Mouse (Mus musculus) c-Kit-positive CD71-positive TER-119-negative erythroid progenitor cells, embryonic 14.5 days (primary cell): Measurements from ENCODE around the gene Fignl2.

ENCODE experiments used
- DNase-seq: peaks from one replicate; pipeline ENCODE4 v3.0.0-alpha.2; 2013; ENCODE audit warnings: low read depth

Gene Fignl2

DNA sequence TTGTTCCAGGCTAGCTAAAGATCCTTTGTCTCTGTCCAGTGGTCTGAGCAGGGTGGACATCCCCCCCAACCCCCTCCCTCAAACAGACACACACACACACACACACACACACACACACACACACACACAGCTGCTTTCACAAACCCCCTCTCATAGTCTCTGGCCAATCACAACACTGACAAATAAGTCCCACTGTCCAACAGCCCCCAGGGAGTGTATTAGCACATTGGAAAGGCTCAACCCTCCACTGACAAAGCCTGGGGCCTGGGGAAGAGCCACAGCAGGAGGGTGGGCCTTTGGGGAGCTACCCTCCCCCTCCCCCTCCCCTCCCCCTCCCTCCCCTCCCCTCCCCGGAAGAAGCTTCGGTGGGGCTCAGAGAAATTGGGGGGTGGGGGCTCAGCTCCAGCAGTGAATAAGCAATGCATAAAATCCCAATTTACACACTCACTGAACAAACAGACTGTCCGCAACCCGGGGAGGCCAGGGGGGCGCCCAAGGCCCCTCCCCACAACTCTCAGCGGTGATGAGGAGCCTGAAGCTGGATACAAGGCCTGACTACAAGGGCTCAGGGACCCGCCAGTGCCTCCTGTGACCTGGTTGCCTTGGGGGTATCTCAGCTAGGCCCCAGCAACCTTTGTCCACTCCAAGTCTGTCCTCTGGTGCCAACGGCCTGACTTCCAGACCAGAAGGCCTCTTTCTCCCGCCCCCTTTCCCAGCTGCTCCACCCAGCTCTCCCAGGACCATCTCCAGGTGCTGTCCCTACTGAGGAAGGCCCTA, 11.3 kb downstream of the Fignl2 start:
- no peak for DNase-seq

DNA sequence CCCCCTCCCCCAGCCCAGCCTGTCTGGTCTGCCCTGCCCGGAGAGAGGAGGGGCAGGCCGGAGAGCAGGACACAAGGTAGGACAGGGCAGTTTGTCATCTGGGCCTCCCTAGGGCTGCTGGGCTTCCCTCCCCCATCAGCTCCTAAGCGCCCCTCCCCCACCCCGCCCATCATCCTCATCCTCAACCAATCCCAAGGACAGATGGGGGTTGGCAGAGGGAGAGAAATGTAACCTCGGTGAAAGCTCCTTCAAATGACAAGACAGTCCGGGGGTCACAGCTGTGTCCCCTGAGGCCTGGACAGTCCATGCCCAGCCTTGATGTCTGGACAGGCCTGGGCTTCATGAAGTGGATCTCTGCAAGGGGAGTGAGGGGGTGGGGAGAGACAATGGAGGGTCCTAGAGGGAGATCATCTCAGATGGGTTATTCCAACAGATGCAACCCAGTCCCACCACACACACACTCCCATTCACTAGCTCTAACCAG, 12.0 kb downstream of the Fignl2 start:
- no peak for DNase-seq

DNA sequence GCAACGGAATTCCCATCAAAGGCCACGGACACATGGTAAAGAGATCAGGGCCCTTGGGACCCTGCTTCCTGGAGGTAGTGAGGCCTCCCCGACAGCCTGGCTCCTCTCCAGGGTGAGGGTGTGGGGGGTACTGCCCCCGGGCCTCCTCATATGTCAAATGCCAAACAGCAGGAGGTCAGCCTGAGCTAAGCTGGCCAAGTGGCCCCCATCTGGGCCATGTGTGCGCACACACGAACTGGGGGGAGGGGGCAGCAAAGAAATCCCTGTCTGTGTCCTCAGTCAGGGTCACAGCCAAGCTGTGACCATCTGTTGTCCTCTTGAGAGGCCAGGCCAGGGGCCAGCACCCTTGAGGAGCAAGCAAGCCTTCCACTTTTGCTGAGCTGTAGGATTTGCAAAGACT, 13.3 kb downstream of the Fignl2 start:
- DNase-seq: no peak

DNA sequence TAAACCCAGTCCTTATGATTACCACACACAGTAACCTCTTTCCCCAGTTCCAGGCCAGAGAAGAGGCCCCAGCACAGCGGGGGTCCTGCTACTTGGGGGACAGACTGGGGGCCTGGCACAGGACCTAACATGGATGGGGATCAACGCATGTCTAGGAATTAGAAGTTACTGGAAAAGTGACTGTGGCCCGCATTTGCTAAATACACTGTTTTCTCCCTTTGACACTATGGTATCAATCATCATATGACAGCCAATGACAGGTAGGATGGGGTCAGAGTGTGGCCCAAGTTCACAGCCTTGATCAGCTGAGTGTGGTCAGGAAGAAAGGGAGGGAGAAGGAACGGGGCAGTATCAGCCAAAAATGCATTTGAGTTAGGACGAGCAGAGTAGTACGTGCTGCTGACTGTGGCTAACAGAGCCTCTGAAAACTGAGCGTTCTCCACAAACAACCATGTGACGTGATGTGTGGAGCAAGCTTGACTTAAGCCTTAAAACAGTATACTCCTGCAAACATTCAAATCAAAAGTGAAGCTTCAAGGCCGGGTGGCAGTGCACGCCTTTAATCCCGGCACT, 18.0 kb downstream of the Fignl2 start:
- no peak for DNase-seq

DNA sequence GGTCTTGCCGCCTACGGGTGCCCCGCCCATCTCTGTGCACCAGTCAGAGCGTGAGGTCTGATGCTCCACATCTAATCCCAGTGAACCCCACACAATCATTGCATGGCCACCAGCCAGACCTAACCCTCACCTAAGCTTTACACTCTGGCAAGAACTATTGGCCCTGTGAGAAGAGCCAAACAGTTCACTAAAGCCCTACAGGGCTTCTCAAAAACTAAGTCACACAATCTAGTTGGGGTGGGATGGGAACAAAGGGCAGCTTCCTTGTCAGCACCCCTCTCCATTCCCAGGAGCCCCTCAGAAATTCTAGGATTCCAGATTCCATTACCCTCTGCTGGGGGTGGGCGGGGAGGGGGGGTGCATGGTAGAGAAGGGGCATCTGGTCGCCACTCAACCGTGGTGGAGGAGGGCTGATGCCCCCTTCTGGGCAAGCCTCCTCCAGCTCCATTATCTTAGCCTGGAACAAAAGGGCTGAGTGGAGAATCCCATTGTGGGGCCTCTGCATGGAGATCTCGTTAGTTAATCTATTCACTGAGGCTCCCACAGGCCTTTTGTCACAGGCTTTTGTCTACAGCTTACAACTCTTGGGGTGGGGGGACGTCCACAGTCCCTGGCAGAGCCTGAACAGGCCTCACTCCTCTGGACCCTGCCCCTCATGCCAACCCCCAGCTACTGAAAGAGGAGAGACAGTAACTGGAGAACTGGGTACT, 18.6 kb downstream of the Fignl2 start:
- DNase-seq: no peak

- no peak for DNase-seq
Measured at GRCm38 (mm10) chr15:101056225-101056624, 22.1 kb downstream of the Fignl2 start.

DNA sequence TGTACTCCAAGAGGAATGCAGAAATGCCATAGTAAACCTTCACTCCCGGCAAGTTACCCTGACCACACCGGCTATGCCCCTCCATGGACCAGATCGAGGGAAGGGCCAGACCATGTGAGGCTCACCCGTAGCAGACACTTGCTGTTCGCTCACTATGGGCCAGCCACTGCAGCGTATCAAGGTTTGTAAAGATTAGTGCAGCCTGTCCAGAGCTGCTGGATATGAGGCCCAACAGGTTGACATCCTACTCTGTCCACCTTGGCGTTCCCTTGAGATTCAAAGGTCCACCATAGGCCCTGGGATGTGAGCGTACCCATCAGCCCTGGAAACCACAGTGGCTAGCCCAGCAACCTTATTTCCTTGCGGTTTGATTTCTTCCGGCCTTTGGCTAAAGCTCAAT, 23.8 kb downstream of the Fignl2 start:
- DNase-seq: no peak

- DNase-seq: no peak
Measured at GRCm38 (mm10) chr15:101053832-101054459, 24.4 kb downstream of the Fignl2 start.

- no peak for DNase-seq
Measured at GRCm38 (mm10) chr15:101052560-101053501, 25.5 kb downstream of the Fignl2 start.

DNA sequence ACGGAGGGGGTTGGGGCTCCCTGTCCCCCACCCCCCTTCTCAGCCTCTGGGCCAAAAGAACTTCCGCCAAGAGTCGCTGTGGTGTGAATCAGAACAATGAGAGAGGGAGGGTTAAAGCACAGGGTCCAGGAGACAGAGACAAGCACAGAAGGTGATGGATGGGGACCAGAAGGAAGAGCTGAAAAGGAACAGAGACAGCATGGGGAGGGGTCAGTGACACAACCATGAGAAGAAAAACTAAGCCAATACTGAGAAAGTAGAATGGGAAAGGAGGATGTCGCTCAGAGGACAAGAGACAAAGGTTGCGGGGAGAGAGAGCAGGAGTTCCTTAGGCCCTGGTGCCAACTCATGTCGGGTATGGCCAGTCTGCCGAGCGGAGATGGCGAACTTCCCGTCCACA, 26.5 kb downstream of the Fignl2 start:
- no peak for DNase-seq

- DNase-seq: no peak
Measured at GRCm38 (mm10) chr15:101048338-101048896, 29.9 kb downstream of the Fignl2 start.

DNA sequence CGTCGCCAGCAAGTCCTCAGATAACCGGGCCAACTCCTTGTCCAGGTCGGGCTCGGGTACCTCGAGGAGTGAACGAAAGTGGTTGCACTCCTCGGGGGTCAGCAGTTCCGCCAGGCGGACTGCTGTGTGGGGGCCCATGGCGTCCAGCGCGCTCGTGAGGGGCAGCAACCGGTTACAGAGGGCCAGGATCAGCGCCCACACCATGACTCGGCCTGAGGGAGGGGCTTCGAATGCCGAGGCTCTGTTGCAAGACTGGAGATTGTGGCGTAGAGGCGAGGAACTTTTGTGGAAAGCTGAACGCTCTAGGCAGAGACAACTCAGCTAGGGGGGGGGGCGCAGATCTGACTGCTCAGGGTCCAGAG, 31.2 kb downstream of the Fignl2 start, which contains the start of gene Gm47841:
TSS of gene Gm47841 (minus strand) at position 204 of the 362 bp plus-strand sequence.
- no peak for DNase-seq

DNA sequence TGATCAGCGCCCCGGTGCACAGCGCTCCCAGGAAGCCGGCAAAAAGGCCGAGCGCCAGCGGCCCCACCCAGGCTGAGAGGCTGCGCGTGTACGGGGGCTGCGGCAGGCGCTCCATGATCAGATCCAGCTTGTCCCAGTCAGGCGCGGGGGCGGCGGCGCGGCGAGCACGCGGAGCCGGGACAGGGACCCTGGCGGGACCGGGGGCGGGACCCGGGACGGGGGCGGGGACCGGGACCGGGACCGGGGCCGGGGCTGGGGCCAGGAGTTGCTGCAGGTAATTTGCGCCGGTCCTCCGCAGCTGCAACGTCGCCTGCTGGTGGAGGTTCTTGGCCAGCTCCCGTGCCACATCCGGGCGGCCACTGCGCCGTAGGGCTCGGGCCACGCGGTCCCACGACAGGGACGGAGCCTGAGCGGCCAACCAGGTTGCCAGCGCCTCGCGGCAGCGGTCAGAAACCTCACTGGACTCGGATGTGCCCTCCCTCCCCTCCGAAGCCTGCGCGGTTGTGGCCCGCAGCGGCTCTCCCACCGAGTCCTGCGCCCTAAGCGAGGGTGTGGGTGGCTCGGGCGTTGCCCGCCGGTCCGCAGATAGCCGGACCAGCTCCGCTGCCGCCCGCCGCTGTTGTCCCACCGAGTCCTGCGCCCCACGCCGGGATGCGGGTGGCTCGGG, 31.7 kb downstream of the Fignl2 start:
- DNase-seq: no peak

DNA sequence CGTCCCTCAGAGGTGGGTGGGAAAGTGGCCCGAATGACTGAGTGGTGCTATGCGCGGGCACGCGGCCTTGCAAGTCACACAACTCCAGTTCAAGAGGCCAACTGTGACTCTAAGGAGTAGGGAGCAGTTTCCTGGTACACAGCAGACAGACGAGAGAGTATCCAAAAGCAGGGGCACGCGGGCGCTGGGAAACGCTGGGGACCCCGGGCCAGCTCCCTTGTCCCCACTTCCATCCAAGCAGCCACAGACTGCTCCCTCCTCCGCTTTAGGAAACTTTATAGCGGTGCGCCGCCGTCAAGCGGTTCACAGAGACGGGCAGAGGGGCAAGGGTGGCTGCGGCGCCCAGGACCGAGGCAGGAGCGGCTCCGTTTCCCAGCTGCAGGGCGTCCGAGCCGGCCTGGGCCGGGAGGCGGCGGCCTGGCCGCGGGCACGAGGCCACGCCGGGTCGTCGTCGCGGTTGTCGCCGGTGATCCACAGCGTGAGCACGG, 32.3 kb downstream of the Fignl2 start:
- no peak for DNase-seq

DNA sequence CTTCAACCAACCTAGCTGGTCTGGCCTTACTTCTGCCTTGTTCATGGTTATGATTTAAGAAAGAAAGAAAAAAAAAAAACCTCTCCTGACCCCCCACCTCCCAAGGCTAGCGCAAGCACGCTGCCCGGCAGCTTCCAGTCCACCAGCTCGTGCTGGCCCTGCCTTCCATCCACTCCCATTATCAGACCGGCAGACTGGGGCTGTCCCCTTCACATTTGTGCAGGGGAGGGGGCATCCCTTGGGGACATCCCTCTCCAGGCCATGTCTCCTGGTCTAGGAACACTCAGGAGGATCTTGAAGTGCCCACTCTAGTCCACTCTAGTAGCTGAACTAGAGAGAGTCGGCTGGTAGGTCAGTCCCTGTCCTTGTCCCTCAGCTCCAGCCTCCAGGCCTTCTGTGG, 33.8 kb downstream of the Fignl2 start:
- no peak for DNase-seq

DNA sequence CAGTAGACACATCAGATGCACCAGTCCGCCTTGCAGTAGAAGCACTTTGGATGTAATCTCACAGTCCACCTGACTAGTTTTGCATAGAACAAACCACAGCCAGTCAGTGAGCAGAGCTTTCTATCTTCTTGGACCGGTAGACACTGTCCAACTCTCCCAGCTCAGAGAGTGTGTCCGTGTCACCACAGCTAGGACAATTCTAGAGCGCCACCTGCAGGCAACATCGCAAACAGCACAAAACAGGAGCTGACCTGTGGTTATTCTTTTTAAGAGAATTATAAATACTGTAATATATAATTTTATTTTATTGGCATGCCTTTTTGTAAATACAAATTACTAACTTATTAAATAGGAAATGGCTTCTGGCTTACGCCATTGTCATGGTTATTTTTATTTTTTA, 35.8 kb downstream of the Fignl2 start:
- peak; percentile 11 for DNase-seq

- DNase-seq: no peak
Measured at GRCm38 (mm10) chr15:101041966-101042365, 36.4 kb downstream of the Fignl2 start.

GRCm38 (mm10) chr15:101039651-101040050, 38.7 kb downstream of the Fignl2 start:
- no peak for DNase-seq

GRCm38 (mm10) chr15:101028960-101029359, 49.4 kb downstream of the Fignl2 start:
- DNase-seq: no peak

GRCm38 (mm10) chr15:101011352-101011751, 67.0 kb downstream of the Fignl2 start:
- no peak for DNase-seq
